Mouse (Mus musculus): ENCODE data around the gene Gtf3c2.

DNA sequence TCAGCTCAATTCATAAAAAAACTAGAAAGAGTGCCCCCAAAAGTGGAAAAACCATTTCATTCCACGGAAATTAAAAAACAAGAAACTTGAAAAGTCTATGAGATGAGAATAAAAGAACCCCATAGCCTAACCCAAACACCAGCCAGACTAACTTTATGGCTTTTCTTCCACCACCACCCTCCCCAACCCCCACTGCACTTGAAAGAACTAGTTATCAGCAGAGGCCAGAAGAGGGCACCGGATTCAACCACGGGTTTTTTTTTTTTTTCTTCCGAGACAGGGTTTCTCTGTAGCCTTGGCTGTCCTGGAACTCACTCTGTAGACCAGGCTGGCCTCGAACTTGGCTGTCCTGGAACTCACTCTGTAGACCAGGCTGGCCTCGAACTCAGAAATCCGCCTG, 38.4 kb upstream of the Gtf3c2 start:
- TF ChIP-seq POLR2A (IDR thresholded peaks at IDR 0.05; ENCODE audit: borderline replicate concordance, insufficient read depth, low read length) (no peak), CTCF (IDR thresholded peaks at IDR 0.05; ENCODE audit: borderline replicate concordance, insufficient read depth, low read depth, low read length) (no peak)
